Mouse (Mus musculus): ENCODE data around the gene D1Ertd622e. TPM values are rescaled to one million over a fixed set of nuclear protein-coding genes. Genes with fewer than 3 reads are reported as not detected.

Gene D1Ertd622e
- polyA plus RNA-seq, 2 experiments, result 33.8 to 48.9 TPM

- no peak overlapping the region for H3K27ac ChIP-seq
- H3K9ac ChIP-seq (replicated peaks), result no peak overlapping the region
- no peak for TF ChIP-seq EP300 (IDR thresholded peaks at IDR 0.05; ENCODE audit: low read depth)
- TF ChIP-seq CTCF (IDR thresholded peaks at IDR 0.05; ENCODE audit: low read depth), result no peak
- H3K4me3 ChIP-seq (ENCODE audit: insufficient read depth in 1 of 2, low read depth in 2 of 2, low read length in 2 of 2), result no peak overlapping the region
- no peak for DNase-seq (ENCODE audit: low read depth in 3 of 3, low spot score in 3 of 3)
- 91% methylated on average over 7 of the region's 7 CpGs for WGBS (ENCODE audit: insufficient replicate concordance)
- no peaks in the 10 kb centered on the region for H3K9me3 ChIP-seq (ENCODE audit: control insufficient read depth, low read length)
- H3K36me3 ChIP-seq (replicated peaks; ENCODE audit: control insufficient read depth, insufficient read depth, low read depth), result no peaks in the 10 kb centered on the region; the same call in 1 of the 2 replicates
- no peak for ATAC-seq (ENCODE audit: insufficient read depth)
- no peak overlapping the region for H3K4me2 ChIP-seq (ENCODE audit: low read depth)
- peaks cover 15 to 16% of the 10 kb centered on the region in 2 experiments for H3K4me1 ChIP-seq (replicated peaks; ENCODE audit: control insufficient read depth in 2 of 2, insufficient read depth in 2 of 2, low read length in 1 of 2)
- H3K27me3 ChIP-seq (ENCODE audit: control insufficient read depth, insufficient read depth, low read length), result no peaks in the 10 kb centered on the region
These were observed 33.0 kb downstream of the D1Ertd622e start for GRCm38 (mm10) chr1:97628859-97629258.

GRCm38 (mm10) chr1:97628016-97628415 is 33.9 kb downstream of the D1Ertd622e start:
- DNase-seq (ENCODE audit: low read depth in 3 of 3, low spot score in 3 of 3), result no peak
- Histone ChIP-seq H3K27ac (no peak overlapping the region), H3K9me3 (ENCODE audit: control insufficient read depth, low read length) (no peaks in the 10 kb centered on the region), H3K9ac (replicated peaks) (no peak overlapping the region), H3K36me3 (replicated peaks; ENCODE audit: control insufficient read depth, insufficient read depth, low read depth) (no peaks in the 10 kb centered on the region; the same call in 1 of the 2 replicates), H3K4me3 (ENCODE audit: insufficient read depth in 1 of 2, low read depth in 2 of 2, low read length in 2 of 2) (no peak overlapping the region), H3K4me1 (replicated peaks; ENCODE audit: control insufficient read depth in 2 of 2, insufficient read depth in 2 of 2, low read length in 1 of 2) (peaks cover 11 to 13% of the 10 kb centered on the region in 2 experiments), H3K27me3 (ENCODE audit: control insufficient read depth, insufficient read depth, low read length) (no peaks in the 10 kb centered on the region), H3K4me2 (ENCODE audit: low read depth) (no peak overlapping the region)
- no peak for ATAC-seq (ENCODE audit: insufficient read depth)
- TF ChIP-seq EP300 (IDR thresholded peaks at IDR 0.05; ENCODE audit: low read depth), result no peak
- WGBS (ENCODE audit: insufficient replicate concordance), result 88% methylated on average over 8 of the region's 8 CpGs

GRCm38 (mm10) chr1:97625427-97625826 is 36.4 kb downstream of the D1Ertd622e start:
- H3K4me1 ChIP-seq (replicated peaks; ENCODE audit: control insufficient read depth in 2 of 2, insufficient read depth in 2 of 2, low read length in 1 of 2), result 0 out of 4 replicates have a peak, but pooled peaks cover 0 to 2% of the 10 kb centered on the region in 2 experiments
- H3K9ac ChIP-seq (replicated peaks), result no peak overlapping the region
- H3K4me3 ChIP-seq (ENCODE audit: insufficient read depth in 1 of 2, low read depth in 2 of 2, low read length in 2 of 2), result no peak overlapping the region
- H3K27me3 ChIP-seq (ENCODE audit: control insufficient read depth, insufficient read depth, low read length), result no peaks in the 10 kb centered on the region
- WGBS (ENCODE audit: insufficient replicate concordance), result 41% methylated on average over 6 of the region's 6 CpGs
- TF ChIP-seq EP300 (IDR thresholded peaks at IDR 0.05; ENCODE audit: low read depth) (no peak), CTCF (IDR thresholded peaks at IDR 0.05; ENCODE audit: low read depth) (no peak)
- H3K9me3 ChIP-seq (ENCODE audit: control insufficient read depth, low read length), result no peaks in the 10 kb centered on the region
- no peak overlapping the region for H3K27ac ChIP-seq
- no peak overlapping the region for H3K4me2 ChIP-seq (ENCODE audit: low read depth)
- no peak for DNase-seq (ENCODE audit: low read depth in 3 of 3, low spot score in 3 of 3)
- no peaks in the 10 kb centered on the region for H3K36me3 ChIP-seq (replicated peaks; ENCODE audit: control insufficient read depth, insufficient read depth, low read depth)
- ATAC-seq (ENCODE audit: insufficient read depth), result no peak

- H3K4me3 ChIP-seq (ENCODE audit: insufficient read depth in 1 of 2, low read depth in 2 of 2, low read length in 2 of 2), result no peak overlapping the region
- H3K9me3 ChIP-seq (ENCODE audit: control insufficient read depth, low read length), result no peaks in the 10 kb centered on the region
- no peak overlapping the region for H3K9ac ChIP-seq (replicated peaks)
- no peak overlapping the region for H3K27ac ChIP-seq
- ATAC-seq (ENCODE audit: insufficient read depth) (no peak), DNase-seq (ENCODE audit: low read depth in 3 of 3, low spot score in 3 of 3) (no peak)
- WGBS (ENCODE audit: insufficient replicate concordance), result 61% methylated on average over 2 of the region's 2 CpGs
- TF ChIP-seq EP300 (IDR thresholded peaks at IDR 0.05; ENCODE audit: low read depth) (no peak), CTCF (IDR thresholded peaks at IDR 0.05; ENCODE audit: low read depth) (no peak)
- H3K4me2 ChIP-seq (ENCODE audit: low read depth), result no peak overlapping the region
- no peaks in the 10 kb centered on the region for H3K27me3 ChIP-seq (ENCODE audit: control insufficient read depth, insufficient read depth, low read length)
- no peaks in the 10 kb centered on the region for H3K36me3 ChIP-seq (replicated peaks; ENCODE audit: control insufficient read depth, insufficient read depth, low read depth)
- H3K4me1 ChIP-seq (replicated peaks; ENCODE audit: control insufficient read depth in 2 of 2, insufficient read depth in 2 of 2, low read length in 1 of 2), result 0 out of 4 replicates have a peak, but pooled peaks cover 0 to 2% of the 10 kb centered on the region in 2 experiments
These were observed 37.5 kb downstream of the D1Ertd622e start for GRCm38 (mm10) chr1:97624386-97624785.

- Histone ChIP-seq H3K4me3 (ENCODE audit: insufficient read depth in 1 of 2, low read depth in 2 of 2, low read length in 2 of 2) (no peak overlapping the region), H3K9me3 (ENCODE audit: control insufficient read depth, low read length) (no peaks in the 10 kb centered on the region), H3K4me1 (replicated peaks; ENCODE audit: control insufficient read depth in 2 of 2, insufficient read depth in 2 of 2, low read length in 1 of 2) (0 out of 4 replicates have a peak, but pooled peaks cover 0 to 2% of the 10 kb centered on the region in 2 experiments), H3K27me3 (ENCODE audit: control insufficient read depth, insufficient read depth, low read length) (no peaks in the 10 kb centered on the region), H3K9ac (replicated peaks) (no peak overlapping the region), H3K36me3 (replicated peaks; ENCODE audit: control insufficient read depth, insufficient read depth, low read depth) (no peaks in the 10 kb centered on the region), H3K4me2 (ENCODE audit: low read depth) (no peak overlapping the region), H3K27ac (no peak overlapping the region)
- DNase-seq (ENCODE audit: low read depth in 3 of 3, low spot score in 3 of 3) (no peak), ATAC-seq (ENCODE audit: insufficient read depth) (no peak)
- no peak for TF ChIP-seq EP300 (IDR thresholded peaks at IDR 0.05; ENCODE audit: low read depth)
- TF ChIP-seq CTCF (IDR thresholded peaks at IDR 0.05; ENCODE audit: low read depth), result no peak
- WGBS (ENCODE audit: insufficient replicate concordance), result 29% methylated on average over 1 of the region's 1 CpGs
These were observed 38.5 kb downstream of the D1Ertd622e start for GRCm38 (mm10) chr1:97623214-97623856.

Measured in liver, embryonic 14.5 days (tissue).